8 mouse cellular contexts compared by ENCODE assay signal in the genomic region with DNA sequence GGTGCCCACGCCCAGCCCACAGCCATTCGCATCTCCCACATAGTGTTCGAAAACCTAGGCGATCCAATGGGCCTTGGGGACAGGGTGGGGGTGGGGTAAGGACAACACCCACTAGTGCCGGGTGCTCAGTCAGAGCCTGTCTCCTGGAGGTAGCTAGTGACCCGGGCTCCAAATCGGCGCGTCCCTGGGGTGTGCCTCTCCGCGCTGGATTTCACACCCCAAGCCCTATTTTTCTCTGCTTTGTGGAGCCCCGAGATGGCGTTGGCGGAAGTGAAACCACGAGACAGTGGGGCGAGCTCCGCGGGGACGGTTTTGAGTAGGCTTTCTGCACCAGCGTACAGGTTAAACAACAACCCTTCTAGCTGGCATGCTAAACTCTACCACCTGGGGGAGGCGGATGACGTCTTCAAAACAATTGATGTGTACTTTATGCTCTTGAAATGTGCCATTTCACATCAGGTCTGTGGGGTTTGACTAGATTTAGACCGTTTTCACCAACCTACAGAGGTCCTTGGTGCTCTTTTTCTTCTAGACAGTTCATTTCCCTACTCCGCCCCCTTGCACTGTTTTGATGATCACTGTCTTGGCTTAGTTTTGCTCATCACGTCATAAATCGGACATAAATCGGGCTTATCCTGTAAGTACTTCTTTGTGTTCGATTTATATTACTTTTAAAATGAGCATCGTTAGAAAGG. TPM values are rescaled to one million over a fixed set of nuclear protein-coding genes. Genes with fewer than 3 reads are reported as not detected.
DNase-seq lines count a peak whose midpoint lies in the region; ATAC-seq and TF ChIP-seq lines count a peak whose summit lies in the region.

No protein-coding gene starts in this region.

- peak; percentile 70 for ATAC-seq in G1E (ENCODE audit: extremely low read depth, insufficient number of reproducible peaks, low FRiP score, poor library complexity, severe bottlenecking)
- peak; percentile 84 for ATAC-seq in forebrain, embryonic 15.5 days (replicated peaks)
- ATAC-seq in hematopoietic stem cell, adult 5-6 weeks (replicated peaks in 1 of 2; ENCODE audit: insufficient read depth in 1 of 2, low FRiP score in 2 of 2, low TSS enrichment in 1 of 2, low read depth in 1 of 2, poor library complexity in 2 of 2, severe bottlenecking in 2 of 2) = peak; percentile 77 to 84
- ATAC-seq in lung, embryonic 15.5 days (ENCODE audit: borderline replicate concordance, extremely low read depth, low FRiP score, low TSS enrichment) = peak; percentile 66
- ATAC-seq in neutrophil, adult 5-6 weeks (ENCODE audit: extremely low read depth, insufficient number of reproducible peaks, low FRiP score, poor library complexity, severe bottlenecking) = peak; percentile 94

- peaks cover 13% of the 10 kb centered on the region for H3K4me1 ChIP-seq in G1E (ENCODE audit: insufficient read depth, low read depth, low read length)
- H3K4me1 ChIP-seq in forebrain, embryonic 15.5 days = 0 out of 2 replicates have a peak, but pooled peaks cover 7% of the 10 kb centered on the region
- H3K4me1 ChIP-seq in lung, embryonic 15.5 days = no peaks in the 10 kb centered on the region
- H3K4me1 ChIP-seq in thymus, adult 2 months (replicated peaks; ENCODE audit: control insufficient read depth, insufficient read depth, low read length) = peaks cover 2% of the 10 kb centered on the region

- no peak for TF ChIP-seq POLR2A in thymus, adult 2 months (IDR thresholded peaks at IDR 0.05; ENCODE audit: control insufficient read depth, extremely low read depth, insufficient read depth, low read length, poor library complexity)

- no peaks in the 10 kb centered on the region for H3K9me3 ChIP-seq in G1E (replicated peaks)
- no peaks in the 10 kb centered on the region for H3K9me3 ChIP-seq in forebrain, embryonic 15.5 days
- no peaks in the 10 kb centered on the region for H3K9me3 ChIP-seq in lung, embryonic 15.5 days

- WGBS in forebrain, embryonic 15.5 days = 24% methylated on average over 29 of the region's 29 CpGs
- 18% methylated on average over 29 of the region's 29 CpGs for WGBS in lung, embryonic 15.5 days
- WGBS in thymus, adult 2 months = 1% methylated on average over 29 of the region's 29 CpGs

- TF ChIP-seq CTCF in G1E (IDR thresholded peaks at IDR 0.05; ENCODE audit: low read depth, low read length) = no peak
- peak; percentile 28 for TF ChIP-seq CTCF in layer of hippocampus, adult 2 months (conservative IDR thresholded peaks at IDR 0.05)
- no peak for TF ChIP-seq CTCF in thymus, adult 2 months (IDR thresholded peaks at IDR 0.05; ENCODE audit: borderline replicate concordance, control insufficient read depth, extremely low read depth, insufficient read depth, low read length, poor library complexity)

- peak overlapping the region; percentile 64 for H3K4me2 ChIP-seq in forebrain, embryonic 15.5 days (replicated peaks)
- peak overlapping the region; percentile 67 for H3K4me2 ChIP-seq in lung, embryonic 15.5 days

- H3K36me3 ChIP-seq in G1E (replicated peaks) = peaks cover 15% of the 10 kb centered on the region
- no peaks in the 10 kb centered on the region for H3K36me3 ChIP-seq in forebrain, embryonic 15.5 days
- H3K36me3 ChIP-seq in lung, embryonic 15.5 days = no peaks in the 10 kb centered on the region
- no peaks in the 10 kb centered on the region for H3K36me3 ChIP-seq in thymus, adult 2 months (ENCODE audit: control insufficient read depth, insufficient read depth, low read length)

- no peaks in the 10 kb centered on the region for H3K27me3 ChIP-seq in G1E (ENCODE audit: insufficient read depth, low read length)
- H3K27me3 ChIP-seq in forebrain, embryonic 15.5 days = no peaks in the 10 kb centered on the region
- peaks cover 2% of the 10 kb centered on the region; the same call in 1 of the 2 replicates for H3K27me3 ChIP-seq in lung, embryonic 15.5 days
- no peaks in the 10 kb centered on the region for H3K27me3 ChIP-seq in thymus, adult 2 months (ENCODE audit: control insufficient read depth, insufficient read depth, low read length)

- H3K4me3 ChIP-seq in G1E (ENCODE audit: low read depth, low read length) = peak overlapping the region; percentile 80
- H3K4me3 ChIP-seq in forebrain, embryonic 15.5 days = peak overlapping the region; percentile 63
- H3K4me3 ChIP-seq in layer of hippocampus, adult 2 months = peak overlapping the region; percentile 65
- H3K4me3 ChIP-seq in lung, embryonic 15.5 days = peak overlapping the region; percentile 61
- peak overlapping the region; percentile 91 for H3K4me3 ChIP-seq in thymus, adult 2 months (ENCODE audit: control insufficient read depth, insufficient read depth, low read length)

- H3K27ac ChIP-seq in forebrain, embryonic 15.5 days (replicated peaks) = peak overlapping the region; percentile 71
- peak overlapping the region; percentile 85 for H3K27ac ChIP-seq in layer of hippocampus, adult 2 months
- peak overlapping the region; percentile 88 for H3K27ac ChIP-seq in lung, embryonic 15.5 days
- peak overlapping the region; percentile 89 for H3K27ac ChIP-seq in thymus, adult 2 months (ENCODE audit: control insufficient read depth, insufficient read depth, low read length)

- H3K9ac ChIP-seq in forebrain, embryonic 15.5 days (replicated peaks) = peak overlapping the region; percentile 70
- H3K9ac ChIP-seq in lung, embryonic 15.5 days = peak overlapping the region; percentile 60

- DNase-seq in G1E (ENCODE audit: low spot score) = peak; percentile 21
- DNase-seq in cerebellum, adult 11 months = peak; percentile 24
- peak in 1 of 2 experiments; percentile 30 for DNase-seq in layer of hippocampus, adult 2 months (ENCODE audit: low spot score in 2 of 2)
- peak; percentile 72 for DNase-seq in thymus, adult 2 months

RNA-seq across cellular contexts. Expression of a gene that starts 1.1 kb away (rescaled TPM):
- total RNA-seq in G1E (2014; fragmentation: Nextera tagmentation) (40.4 and 45.3 TPM in 2 replicates), G1E (2017) (50.2 and 50.7 TPM in 2 replicates)
- polyA plus RNA-seq in G1E (2012) = 1.1 and 1.3 TPM in 2 replicates
- 89.1 and 98.7 TPM in 2 replicates for polyA plus RNA-seq in forebrain, embryonic 15.5 days (2015; fragmentation: Nextera tagmentation; extraction: Ambion mirVana)
- total RNA-seq in hematopoietic stem cell, adult 5-6 weeks (2017) = 81.8 and 93.4 TPM in 2 replicates
- 10 to 100 TPM; 52.8 to 57.9 TPM for total RNA-seq in layer of hippocampus, adult 2 months (2021)
- polyA plus RNA-seq in lung, embryonic 15.5 days (2015; fragmentation: Nextera tagmentation; extraction: Ambion mirVana) = 90.0 and 90.9 TPM in 2 replicates
- 118 and 165 TPM in 2 replicates for total RNA-seq in neutrophil, adult 5-6 weeks (2017)
- 14.6 and 17.0 TPM in 2 replicates for polyA plus RNA-seq in thymus, adult 2 months (2012; rRNA removed)

RNA-seq across cellular contexts. Expression of a gene that starts 13.9 kb away (rescaled TPM):
- 30.6 and 34.4 TPM in 2 replicates for total RNA-seq in G1E (2014; fragmentation: Nextera tagmentation)
- total RNA-seq in G1E (2017) = 46.0 and 53.5 TPM in 2 replicates
- 5.9 and 6.7 TPM in 2 replicates for polyA plus RNA-seq in G1E (2012)
- 30.1 and 31.2 TPM in 2 replicates for polyA plus RNA-seq in forebrain, embryonic 15.5 days (2015; fragmentation: Nextera tagmentation; extraction: Ambion mirVana)
- 55.8 TPM in 2 replicates for total RNA-seq in hematopoietic stem cell, adult 5-6 weeks (2017)
- 10 to 100 TPM; 31.1 to 33.6 TPM for total RNA-seq in layer of hippocampus, adult 2 months (2021)
- polyA plus RNA-seq in lung, embryonic 15.5 days (2015; fragmentation: Nextera tagmentation; extraction: Ambion mirVana) = 39.9 and 41.5 TPM in 2 replicates
- total RNA-seq in neutrophil, adult 5-6 weeks (2017) = 66.9 and 75.7 TPM in 2 replicates
- polyA plus RNA-seq in thymus, adult 2 months (2012; rRNA removed) = 8.9 and 9.1 TPM in 2 replicates
